Mouse (Mus musculus) monocyte, adult 5-6 weeks (primary cell): ENCODE results near the gene Crip1. TPM values are rescaled to one million over a fixed set of nuclear protein-coding genes. Genes with fewer than 3 reads are reported as not detected.

ENCODE experiments used
- ATAC-seq: fragments of 153-309, 156-312 bp; replicated peaks from 2 replicates; pipeline ENCODE4 v1.8.0; 2017; ENCODE audit warnings: mild to moderate bottlenecking; ENCODE audit not compliant: low TSS enrichment, insufficient number of reproducible peaks, severe bottlenecking, poor library complexity, low FRiP score
- total RNA-seq: library from RNA; stranded (forward); fragments of 200-1000, 200-491, 200-594 nt; gene quantifications from 3 replicates; pipeline ENCODE4 v1.2.3, GENCODE M21; 2017

The Crip1 gene
- total RNA-seq = 1,094 to 1,293 TPM (median 1,104 TPM) in 3 replicates

- ATAC-seq = peak; percentile 37
Measured at GRCm38 (mm10) chr12:113146112-113147057, at the start of gene Crip1. Gene Crip1 (plus strand): TSS chr12:113146316.

- no peak for ATAC-seq
Measured at GRCm38 (mm10) chr12:113097040-113097439, 49.1 kb upstream of the Crip1 start.

GRCm38 (mm10) chr12:113097749-113098281 is 48.3 kb upstream of the Crip1 start, which contains the start of gene Mta1:
Gene Mta1 (plus strand): TSS chr12:113098278.
- ATAC-seq = 0 out of 2 replicates have a peak, but pooled peaks have one; percentile 10

- ATAC-seq = no peak
Measured at GRCm38 (mm10) chr12:113098530-113099151, 47.5 kb upstream of the Crip1 start.

DNA sequence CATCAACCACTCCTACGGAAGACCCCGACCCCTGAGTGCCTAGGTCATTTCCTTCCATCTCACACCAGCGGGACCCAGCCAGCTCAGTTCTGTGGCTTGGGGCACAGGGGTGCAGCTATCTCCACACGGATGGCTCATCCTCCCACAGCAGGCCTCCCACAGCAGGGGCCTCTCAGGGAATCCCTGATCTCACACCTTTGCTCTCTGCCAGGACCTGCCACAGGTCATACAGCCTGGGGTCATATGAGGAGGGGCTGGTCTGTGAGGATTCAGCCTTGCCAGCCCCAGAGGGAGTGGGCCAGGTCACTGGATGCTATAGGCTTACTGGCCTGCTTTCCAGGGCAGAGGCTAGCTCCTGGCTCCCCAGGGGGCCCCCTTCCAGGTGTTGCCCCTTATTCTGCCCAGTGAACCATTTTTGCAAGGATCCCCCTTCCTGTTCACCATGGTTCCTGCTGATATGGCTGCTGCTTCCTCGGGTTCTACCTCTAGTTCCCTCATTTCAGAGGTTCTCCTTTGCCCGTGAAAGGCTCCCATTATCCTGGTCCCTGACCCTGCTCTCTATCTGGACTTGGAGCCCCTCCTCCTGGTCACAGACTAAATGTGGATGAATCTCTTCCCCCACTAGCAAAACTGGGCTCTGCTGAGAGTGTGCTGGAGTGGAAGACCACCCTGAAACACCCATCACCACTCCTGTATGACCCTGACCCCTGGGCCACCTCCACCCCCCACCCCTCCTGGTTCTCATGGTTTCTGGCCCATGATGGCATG is 46.5 kb upstream of the Crip1 start:
- no peak for ATAC-seq

DNA sequence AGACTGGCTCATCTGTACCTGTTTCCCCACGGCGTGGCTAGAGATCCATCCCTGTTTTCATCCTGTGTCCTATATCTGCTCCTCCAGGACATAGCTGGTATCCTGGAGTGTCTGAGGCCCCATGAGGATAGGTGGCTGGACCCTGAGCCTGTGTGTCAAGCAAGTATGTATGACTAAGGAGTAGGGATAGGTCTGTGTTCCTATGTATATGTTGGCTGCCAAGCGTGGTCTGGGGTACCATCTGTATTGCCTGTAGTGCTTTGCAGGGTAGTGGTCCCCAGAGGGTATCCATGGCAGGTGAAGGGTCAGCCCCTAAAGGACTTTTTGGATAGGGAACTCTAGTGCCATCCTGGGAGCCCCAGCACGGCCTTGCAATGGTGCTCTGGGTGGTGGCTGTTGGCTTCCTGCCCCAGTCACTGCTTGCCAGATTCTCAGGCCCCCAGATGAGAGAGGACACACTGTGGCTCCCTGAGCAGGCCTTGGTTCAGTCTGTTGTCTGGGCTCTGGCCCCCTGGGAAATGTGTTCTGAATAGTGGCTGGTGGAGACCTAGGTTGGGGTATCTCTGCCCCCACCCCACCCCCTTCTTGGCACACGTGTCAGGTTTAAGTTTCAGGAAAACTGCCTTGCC is 45.6 kb upstream of the Crip1 start:
- no peak for ATAC-seq

DNA sequence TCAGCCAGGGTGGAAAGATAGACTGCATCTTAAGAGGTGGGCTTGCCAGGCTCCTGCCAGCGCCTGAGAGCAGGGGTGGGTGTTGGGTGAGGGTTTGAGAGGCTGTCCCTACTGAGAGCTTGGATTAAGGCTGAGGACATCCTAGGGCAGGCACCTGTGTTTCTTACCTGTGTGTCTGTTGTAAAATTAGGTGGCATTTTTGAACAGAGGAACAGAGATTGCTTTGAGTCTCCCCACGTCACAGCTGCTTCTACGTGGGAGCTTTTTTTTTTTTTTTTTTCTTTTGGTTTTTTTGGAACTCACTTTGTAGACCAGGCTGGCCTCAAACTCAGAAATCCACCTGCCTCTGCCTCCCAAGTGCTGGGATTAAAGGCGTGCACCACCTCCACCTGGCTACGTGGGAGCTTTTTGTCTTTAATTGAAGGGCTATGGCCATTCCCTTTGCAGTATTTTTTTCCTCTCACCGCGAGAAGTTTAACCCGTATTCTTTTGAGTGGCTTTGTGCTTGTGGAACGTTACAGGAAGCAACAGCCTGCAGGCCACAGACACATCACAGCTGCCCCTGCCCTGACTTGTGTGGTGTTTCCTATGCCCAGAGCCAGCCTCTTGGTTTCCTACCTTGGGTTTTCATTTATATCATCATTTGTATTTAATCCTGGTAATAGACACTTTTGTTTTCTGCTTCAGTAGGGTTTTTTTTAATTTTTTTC is 44.7 kb upstream of the Crip1 start:
- ATAC-seq = no peak

DNA sequence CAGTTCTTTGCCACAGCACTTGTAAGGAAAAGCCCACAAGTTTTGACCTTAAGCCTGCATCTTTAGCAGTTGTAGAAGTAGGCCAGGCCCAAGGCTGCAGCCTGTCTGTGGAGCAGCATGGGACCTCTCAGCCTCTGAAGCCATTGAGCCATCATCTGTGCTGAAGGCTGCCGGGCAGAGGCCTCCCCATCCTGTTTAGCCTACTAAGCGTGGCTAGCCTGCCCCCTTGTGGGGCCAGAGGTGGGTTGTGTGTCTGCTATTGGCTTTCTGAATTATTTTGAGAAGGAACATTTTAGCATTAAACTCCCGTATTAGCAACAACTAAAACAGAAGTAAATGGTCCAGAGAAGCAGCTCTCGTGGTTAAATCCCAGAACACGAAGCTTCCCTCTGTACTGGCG is 43.7 kb upstream of the Crip1 start:
- peak; percentile 57 for ATAC-seq

GRCm38 (mm10) chr12:113103846-113104451 is 42.2 kb upstream of the Crip1 start:
- no peak for ATAC-seq

- no peak for ATAC-seq
Measured at GRCm38 (mm10) chr12:113106386-113106785, 39.7 kb upstream of the Crip1 start.

- no peak for ATAC-seq
Measured at GRCm38 (mm10) chr12:113107431-113108124, 38.5 kb upstream of the Crip1 start.

GRCm38 (mm10) chr12:113108528-113109283 is 37.4 kb upstream of the Crip1 start:
- ATAC-seq = no peak

DNA sequence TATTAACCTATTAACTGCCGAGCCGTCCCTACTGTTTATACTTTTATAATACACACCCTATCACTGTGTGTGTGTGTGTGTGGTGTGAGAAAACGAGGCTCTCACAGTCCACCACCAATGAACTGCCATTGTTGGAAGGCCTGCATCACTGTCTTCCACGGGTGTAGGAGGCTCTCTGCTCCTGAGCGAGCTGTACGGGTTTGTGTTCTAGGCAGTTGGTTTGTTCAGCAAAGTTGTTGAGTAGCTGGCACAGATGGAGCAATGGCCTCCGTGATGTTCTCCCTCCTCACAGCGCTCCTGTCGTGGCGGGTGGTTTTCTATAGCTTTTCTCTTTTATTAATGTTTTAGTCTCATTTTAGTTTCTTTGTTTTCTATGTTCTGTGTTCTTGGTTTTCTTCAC is 36.3 kb upstream of the Crip1 start:
- no peak for ATAC-seq

DNA sequence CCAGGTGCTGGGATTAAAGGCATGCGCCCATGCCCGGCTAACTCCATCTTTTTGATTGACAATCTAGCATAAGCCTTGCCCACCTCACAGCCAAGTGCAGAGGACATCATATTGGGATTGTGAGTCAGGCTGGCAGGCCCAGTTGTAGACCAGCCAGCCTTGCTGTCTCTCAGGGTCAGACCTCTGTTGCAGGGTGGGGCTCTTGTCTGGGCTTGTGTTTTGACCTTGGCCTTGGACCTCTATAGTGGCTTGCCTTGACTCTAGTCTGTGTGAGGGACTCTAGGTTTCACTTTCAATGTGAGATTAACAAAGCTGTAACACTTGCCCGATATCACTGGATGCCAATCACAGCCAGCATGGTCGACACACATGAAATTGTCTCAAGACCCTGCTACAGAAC is 32.0 kb upstream of the Crip1 start:
- no peak for ATAC-seq

- ATAC-seq = no peak
Measured at GRCm38 (mm10) chr12:113114856-113115538, 31.1 kb upstream of the Crip1 start.
